Mouse (Mus musculus) MEL (cell line): ENCODE data around the gene Msmo1. TPM values are rescaled to one million over a fixed set of nuclear protein-coding genes. Genes with fewer than 3 reads are reported as not detected.

ENCODE experiments used
- DNase-seq: peaks from one replicate; pipeline ENCODE4 v3.0.0; 2011; ENCODE audit warnings: low read depth, low spot score
- H3K27ac ChIP-seq: 2 replicates; pipeline ENCODE4 v1.5.1; 2012; ENCODE audit warnings: low read depth, mild to moderate bottlenecking, control low read depth, low read length, moderate library complexity; ENCODE audit not compliant: control insufficient read depth
- H3K27me3 ChIP-seq, 2 experiments: fragments of 150-350 bp in 1 of 2; sonication (generic) in 1 of 2; 2 replicates each; pipeline ENCODE4 v1.6.1; 2012; ENCODE audit warnings: low read length in 2 of 2, mild to moderate bottlenecking in 2 of 2, improper control_type of control experiment in 1 of 2, moderate library complexity in 1 of 2; ENCODE audit not compliant: insufficient read depth in 2 of 2, control insufficient read depth in 1 of 2
- H3K36me3 ChIP-seq, 2 experiments: 2 replicates each; pipeline ENCODE4 v1.6.1; 2012 to 2014; ENCODE audit warnings: low read length in 2 of 2, improper control_type of control experiment in 1 of 2, inconsistent platforms in 1 of 2, mild to moderate bottlenecking in 1 of 2; ENCODE audit not compliant: insufficient read depth in 2 of 2, control insufficient read depth in 1 of 2
- H3K4me1 ChIP-seq, 2 experiments: fragments of 150-350 bp in 1 of 2; sonication (generic) in 1 of 2; 2 replicates each; pipeline ENCODE4 v1.6.1; 2012; ENCODE audit warnings: low read length in 2 of 2, improper control_type of control experiment in 1 of 2, mild to moderate bottlenecking in 1 of 2; ENCODE audit not compliant: insufficient read depth in 2 of 2, control insufficient read depth in 1 of 2
- H3K4me3 ChIP-seq, 2 experiments: fragments of 150-350 bp in 1 of 2; sonication (generic) in 1 of 2; 2 replicates each; pipeline ENCODE4 v1.5.1; 2012; ENCODE audit warnings: low read depth in 2 of 2, low read length in 2 of 2, mild to moderate bottlenecking in 2 of 2, moderate library complexity in 2 of 2, control low read depth in 1 of 2, improper control_type of control experiment in 1 of 2; ENCODE audit not compliant: control insufficient read depth in 1 of 2, insufficient read depth in 1 of 2
- H3K79me2 ChIP-seq: 2 replicates; pipeline ENCODE4 v1.6.1; 2012; ENCODE audit warnings: mild to moderate bottlenecking, low read length, moderate library complexity; ENCODE audit not compliant: control insufficient read depth, poor library complexity, insufficient read depth
- H3K9ac ChIP-seq: 2 replicates; pipeline ENCODE4 v1.6.1; 2012; ENCODE audit warnings: low read depth, mild to moderate bottlenecking, control low read depth, low read length, moderate library complexity; ENCODE audit not compliant: control insufficient read depth, poor library complexity, severe bottlenecking
- H3K9me3 ChIP-seq: fragments of 150-350 bp; sonication (generic); replicated peaks from 2 replicates; pipeline ENCODE4 v1.6.1; 2012; ENCODE audit warnings: mild to moderate bottlenecking, low read length, improper control_type of control experiment, moderate library complexity; ENCODE audit not compliant: insufficient read depth
- CHD1 ChIP-seq: IDR thresholded peaks from 2 replicates; pipeline ENCODE4 v1.6.1; 2012; ENCODE audit warnings: low read depth, mild to moderate bottlenecking, inconsistent platforms, low read length, improper control_type of control experiment
- CTCF ChIP-seq, 3 experiments: IDR thresholded peaks in 2 of 3; conservative IDR thresholded peaks in 1 of 3; 2 replicates each; pipeline ENCODE4 v1.5.1; 2011 to 2012; ENCODE audit warnings: low read length in 3 of 3, low read depth in 2 of 3, mild to moderate bottlenecking in 2 of 3, improper control_type of control experiment in 1 of 3, inconsistent platforms in 1 of 3, mixed read lengths in 1 of 3, moderate library complexity in 1 of 3; ENCODE audit not compliant: control insufficient read depth in 1 of 3, insufficient read depth in 1 of 3, poor library complexity in 1 of 3, severe bottlenecking in 1 of 3
- E2F4 ChIP-seq: IDR thresholded peaks from 2 replicates; pipeline ENCODE4 v1.6.1; 2011; ENCODE audit warnings: low read depth, low read length, improper control_type of control experiment, borderline replicate concordance
- ELF1 ChIP-seq: IDR thresholded peaks from 2 replicates; pipeline ENCODE4 v1.6.1; 2014; ENCODE audit warnings: low read depth, mild to moderate bottlenecking, inconsistent platforms, low read length, improper control_type of control experiment, moderate library complexity
- GABPA ChIP-seq: IDR thresholded peaks from 2 replicates; pipeline ENCODE4 v1.6.1; 2012; ENCODE audit warnings: low read depth, mild to moderate bottlenecking, inconsistent platforms, low read length, improper control_type of control experiment, moderate library complexity
- HCFC1 ChIP-seq: IDR thresholded peaks from 2 replicates; pipeline ENCODE4 v1.6.1; 2012; ENCODE audit warnings: low read depth, mild to moderate bottlenecking, inconsistent platforms, low read length, improper control_type of control experiment, moderate library complexity
- KAT2A ChIP-seq: conservative IDR thresholded peaks from 2 replicates; pipeline ENCODE4 v1.6.1; 2012; ENCODE audit warnings: low read depth, low read length, improper control_type of control experiment, inconsistent platforms
- MAFK ChIP-seq: IDR thresholded peaks from 2 replicates; pipeline ENCODE4 v1.6.1; 2011; ENCODE audit warnings: low read depth, mild to moderate bottlenecking, low read length, improper control_type of control experiment, borderline replicate concordance
- MAX ChIP-seq: IDR thresholded peaks from 2 replicates; pipeline ENCODE4 v1.6.1; 2011; ENCODE audit warnings: low read length, improper control_type of control experiment
- MAZ ChIP-seq: IDR thresholded peaks from 2 replicates; pipeline ENCODE4 v1.6.1; 2012; ENCODE audit warnings: low read depth, mild to moderate bottlenecking, inconsistent platforms, low read length, improper control_type of control experiment
- MEF2A ChIP-seq: IDR thresholded peaks from 2 replicates; pipeline ENCODE4 v1.6.1; 2014; ENCODE audit warnings: low read depth, mild to moderate bottlenecking, inconsistent platforms, low read length, improper control_type of control experiment; ENCODE audit not compliant: poor library complexity, insufficient replicate concordance, severe bottlenecking; ENCODE audit errors: extremely low read depth
- MXI1 ChIP-seq: IDR thresholded peaks from 2 replicates; pipeline ENCODE4 v1.6.1; 2011; ENCODE audit warnings: mild to moderate bottlenecking, low read depth, low read length, improper control_type of control experiment
- MYB ChIP-seq: IDR thresholded peaks from 2 replicates; pipeline ENCODE4 v1.6.1; 2011; ENCODE audit warnings: mild to moderate bottlenecking, low read depth, low read length, improper control_type of control experiment
- NELFE ChIP-seq: IDR thresholded peaks from 2 replicates; pipeline ENCODE4 v1.6.1; 2011; ENCODE audit warnings: low read depth, low read length, improper control_type of control experiment
- RAD21 ChIP-seq: IDR thresholded peaks from 2 replicates; pipeline ENCODE4 v1.6.1; 2011; ENCODE audit warnings: mild to moderate bottlenecking, low read depth, low read length, improper control_type of control experiment
- SIN3A ChIP-seq: IDR thresholded peaks from 2 replicates; pipeline ENCODE4 v1.6.1; 2012; ENCODE audit warnings: low read length, improper control_type of control experiment, inconsistent platforms
- TCF12 ChIP-seq: IDR thresholded peaks from 2 replicates; pipeline ENCODE4 v1.6.1; 2014; ENCODE audit warnings: low read depth, mild to moderate bottlenecking, inconsistent platforms, low read length, improper control_type of control experiment, moderate library complexity
- UBTF ChIP-seq: IDR thresholded peaks from 2 replicates; pipeline ENCODE4 v1.6.1; 2012; ENCODE audit warnings: low read depth, mild to moderate bottlenecking, inconsistent platforms, low read length, improper control_type of control experiment, moderate library complexity, borderline replicate concordance; ENCODE audit not compliant: insufficient read depth
- ZC3H11A ChIP-seq: IDR thresholded peaks from 2 replicates; pipeline ENCODE4 v1.6.1; 2012; ENCODE audit warnings: low read depth, mild to moderate bottlenecking, inconsistent platforms, low read length, improper control_type of control experiment
- polyA plus RNA-seq, 2 experiments: library from polyadenylated mRNA; stranded (reverse) in 1 of 2; unstranded in 1 of 2; fragments of >175 nt in 1 of 2; fragments of >200 nt in 1 of 2; gene quantifications; 2 replicates each; pipeline versions ENCODE4 v1.2.1 to v1.2.4; 2012; ENCODE audit warnings: low replicate concordance in 2 of 2, low read depth in 1 of 2; ENCODE audit not compliant: insufficient read length in 2 of 2, insufficient read depth in 1 of 2, missing spikeins in 1 of 2
- total RNA-seq: library from RNA; depleted of rRNA; stranded (reverse); fragments of 300-350 nt; gene quantifications from 2 replicates; pipeline ENCODE4 v1.2.3, GENCODE M21; 2012

Msmo1 gene
- total and polyA plus RNA-seq, 3 experiments = 13.8 to 22.1 TPM; not detected in 1

DNA sequence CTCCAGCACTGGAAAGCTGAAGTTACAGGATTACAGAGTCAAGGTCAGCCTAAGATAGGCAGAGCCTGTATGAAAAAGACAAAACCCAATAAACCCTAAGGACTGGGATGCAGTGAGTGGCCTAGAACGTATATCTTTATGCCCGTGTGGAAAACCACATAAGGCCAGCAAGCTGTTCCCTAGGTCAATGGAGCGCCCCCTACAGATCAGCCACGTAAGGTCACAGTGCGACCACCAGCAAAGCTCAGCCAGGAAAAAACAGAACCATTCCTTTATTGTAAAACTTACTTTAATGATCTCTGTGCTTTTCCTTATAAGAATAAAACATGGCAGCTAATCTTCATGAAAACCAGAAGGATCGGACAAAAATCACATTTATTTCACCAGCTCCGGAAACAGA lies 15.7 kb downstream of the Msmo1 start:
- Histone ChIP-seq H3K79me2 (no peaks in the 10 kb centered on the region), H3K36me3 (no peaks in the 10 kb centered on the region; a peak in 1 of 4 replicates), H3K4me1 (no peaks in the 10 kb centered on the region)
- peak; percentile 7 to 21 (median 13); a peak in 2 of 6 replicates for TF ChIP-seq CTCF (IDR thresholded peaks at IDR 0.05 in 2 of 3, conservative IDR thresholded peaks at IDR 0.05 in 1 of 3; ENCODE audit: control insufficient read depth in 1 of 3, insufficient read depth in 1 of 3, low read depth in 2 of 3, low read length in 3 of 3, poor library complexity in 1 of 3, severe bottlenecking in 1 of 3)
- no peak for TF ChIP-seq SIN3A
- no peak for TF ChIP-seq GABPA
- no peak for TF ChIP-seq TCF12
- TF ChIP-seq HCFC1 = no peak
- TF ChIP-seq, all 39 proteins: peak for 1
- no peaks in the 10 kb centered on the region for H3K27me3 ChIP-seq
- no peaks in the 10 kb centered on the region for H3K9me3 ChIP-seq
- H3K27ac ChIP-seq = no peak overlapping the region
- no peak for DNase-seq
- H3K4me3 ChIP-seq = no peak overlapping the region
- no peak overlapping the region for H3K9ac ChIP-seq

DNA sequence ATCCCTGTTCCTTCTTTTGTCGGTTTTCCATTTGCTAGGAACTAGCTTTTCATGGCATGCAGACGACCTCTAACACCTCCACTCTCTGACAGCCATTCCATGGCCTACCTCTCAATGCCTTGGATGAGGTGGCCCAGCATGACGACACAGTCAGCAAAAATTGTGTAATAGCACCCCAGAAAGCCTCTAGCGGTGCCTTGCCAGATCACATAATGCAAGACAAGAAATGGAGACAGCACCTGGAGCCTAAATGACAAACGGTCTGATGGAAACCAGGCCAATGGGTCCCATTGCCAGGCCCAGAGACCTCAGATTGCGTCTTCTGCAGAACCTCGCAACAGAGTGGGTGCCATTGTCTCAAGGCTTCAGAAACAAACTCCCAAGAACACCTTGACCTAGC lies 21.1 kb downstream of the Msmo1 start:
- Histone ChIP-seq H3K79me2 (no peaks in the 10 kb centered on the region), H3K27ac (no peak overlapping the region), H3K36me3 (no peaks in the 10 kb centered on the region), H3K9me3 (no peaks in the 10 kb centered on the region), H3K9ac (no peak overlapping the region), H3K27me3 (no peaks in the 10 kb centered on the region), H3K4me1 (no peaks in the 10 kb centered on the region), H3K4me3 (no peak overlapping the region)
- no peak for DNase-seq
- TF ChIP-seq E2F4 = no peak
- TF ChIP-seq MYB = no peak
- no peak for TF ChIP-seq UBTF
- no peak for TF ChIP-seq MAZ
- TF ChIP-seq MAFK = no peak
- TF ChIP-seq NELFE = no peak
- no peak for TF ChIP-seq ZC3H11A
- no peak for TF ChIP-seq MAX
- no peak for TF ChIP-seq CTCF (IDR thresholded peaks at IDR 0.05 in 2 of 3, conservative IDR thresholded peaks at IDR 0.05 in 1 of 3; ENCODE audit: control insufficient read depth in 1 of 3, insufficient read depth in 1 of 3, low read depth in 2 of 3, low read length in 3 of 3, poor library complexity in 1 of 3, severe bottlenecking in 1 of 3)

GRCm38 (mm10) chr8:64711544-64711943 lies 22.0 kb downstream of the Msmo1 start:
- Histone ChIP-seq H3K4me1 (no peaks in the 10 kb centered on the region), H3K36me3 (no peaks in the 10 kb centered on the region)
- DNase-seq = no peak

More at GRCm38 (mm10) chr8:64711544-64711943, 22.0 kb downstream of the Msmo1 start:
- Histone ChIP-seq H3K27ac (no peak overlapping the region), H3K9me3 (no peaks in the 10 kb centered on the region), H3K4me3 (no peak overlapping the region), H3K9ac (no peak overlapping the region), H3K27me3 (no peaks in the 10 kb centered on the region), H3K79me2 (no peaks in the 10 kb centered on the region)
- no peak for TF ChIP-seq KAT2A
- TF ChIP-seq ELF1 = no peak
- TF ChIP-seq MXI1 = no peak
- TF ChIP-seq SIN3A = no peak
- no peak for TF ChIP-seq MAFK
- TF ChIP-seq UBTF = no peak
- no peak for TF ChIP-seq HCFC1
- TF ChIP-seq MEF2A = no peak
- no peak for TF ChIP-seq RAD21
- no peak for TF ChIP-seq CHD1
- no peak for TF ChIP-seq ZC3H11A
